ENCODE assay signal across 9 mouse cellular contexts in the genomic region with DNA sequence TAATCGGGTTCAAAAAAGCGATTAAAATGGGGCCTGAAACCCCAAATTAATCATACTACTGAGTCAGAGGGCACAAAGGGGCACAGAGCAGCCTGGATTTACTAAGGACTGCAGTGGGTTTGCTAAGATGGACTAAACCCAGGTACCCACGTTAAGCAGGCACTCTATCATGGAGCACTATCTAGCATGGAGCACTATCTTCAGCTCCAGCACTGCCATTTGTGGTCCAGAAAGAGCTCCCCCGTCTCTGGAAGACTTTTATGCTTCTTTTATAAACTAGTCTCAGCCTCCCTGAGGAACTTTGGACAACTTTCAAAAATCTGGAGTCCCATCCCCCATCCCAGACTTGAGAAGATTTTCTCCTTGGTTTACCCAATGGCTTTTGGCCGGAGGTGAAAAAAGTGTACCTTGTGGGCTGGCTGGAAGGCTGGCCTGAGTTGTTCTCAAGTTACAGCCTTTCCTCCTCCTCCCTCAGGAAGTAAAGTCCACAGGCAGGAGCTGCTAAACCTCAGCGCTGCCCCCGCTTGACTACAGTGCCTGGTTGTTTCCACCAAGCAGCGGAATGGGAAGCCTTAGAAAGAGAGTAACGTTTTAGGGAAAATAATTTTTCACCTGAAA. TPM values are rescaled to one million over a fixed set of nuclear protein-coding genes. Genes with fewer than 3 reads are reported as not detected.
DNase-seq lines count a peak whose midpoint lies in the region; ATAC-seq and TF ChIP-seq lines count a peak whose summit lies in the region.
"Had no signal": no experiment of that assay in that cellular context is flagged by ENCODE, and none has a peak within 500 bp of the region (broad histone marks: within the 10 kb centered on the region; RNA-seq: fewer than 3 reads in every experiment).

A gene (plus strand): TSS at position 467 of the 618 bp plus-strand sequence.

- H3K4me2 ChIP-seq in heart, embryonic 16.5 days (ENCODE audit: low read depth, low read length) = peak within 1 kb of the TSS; percentile 32; the same call in 1 of the 2 replicates
- H3K4me2 ChIP-seq in stomach, postnatal 0 days (replicated peaks; ENCODE audit: low read depth) = 0 out of 2 replicates have a peak within 1 kb of the TSS, but pooled peaks have one; percentile 25

- no peak for TF ChIP-seq EP300 in stomach, postnatal 0 days (optimal IDR thresholded peaks at IDR 0.05)

- WGBS in heart, embryonic 16.5 days = 27% methylated on average over 9 of the region's 9 CpGs
- WGBS in limb, embryonic 10.5 days = 21% methylated on average over 9 of the region's 9 CpGs
- WGBS in stomach, postnatal 0 days = 17% methylated on average over 9 of the region's 9 CpGs

- DNase-seq in gastrocnemius, adult 18-20 months (ENCODE audit: low spot score) = peak; percentile 20
- no peak for DNase-seq in gastrocnemius, postnatal 36 days
- peak; percentile 64 for DNase-seq in ZHBTc4 (ENCODE audit: low read depth, low spot score)
- peak; percentile 68 for DNase-seq in limb, embryonic 10.5 days (ENCODE audit: low spot score)
- peak; percentile 66 for DNase-seq in stomach, postnatal 0 days (ENCODE audit: low spot score)
- no peak for DNase-seq in spleen, postnatal 14 days (ENCODE audit: low spot score in 2 of 2)
- no peak for DNase-seq in layer of hippocampus, postnatal 10 days (ENCODE audit: low spot score in 2 of 2)

- H3K9me3 ChIP-seq in heart, embryonic 16.5 days (replicated peaks; ENCODE audit: control insufficient read depth, low read length) = no peaks in the 10 kb centered on the region
- H3K9me3 ChIP-seq in limb, embryonic 10.5 days (replicated peaks) = no peaks in the 10 kb centered on the region
- no peaks in the 10 kb centered on the region for H3K9me3 ChIP-seq in stomach, postnatal 0 days (ENCODE audit: control insufficient read depth, low read length)

- H3K4me3 ChIP-seq in heart, embryonic 16.5 days (ENCODE audit: low read length) = no peak within 1 kb of the TSS
- H3K4me3 ChIP-seq in limb, embryonic 10.5 days = peak within 1 kb of the TSS; percentile 15; the same call in 1 of the 2 replicates
- no peak within 1 kb of the TSS for H3K4me3 ChIP-seq in stomach, postnatal 0 days (ENCODE audit: low read depth, low read length)
- H3K4me3 ChIP-seq: heart, adult 2 months had no signal

- peak within 1 kb of the TSS; percentile 44; the same call in 1 of the 2 replicates for H3K27ac ChIP-seq in heart, embryonic 16.5 days (ENCODE audit: low read length)
- peak within 1 kb of the TSS; percentile 75; the same call in 1 of the 2 replicates for H3K27ac ChIP-seq in limb, embryonic 10.5 days
- no peak within 1 kb of the TSS for H3K27ac ChIP-seq in stomach, postnatal 0 days (replicated peaks)
- H3K27ac ChIP-seq: heart, adult 2 months had no signal

- no peaks in the 10 kb centered on the region for H3K36me3 ChIP-seq in heart, embryonic 16.5 days (ENCODE audit: control insufficient read depth, insufficient read depth)
- H3K36me3 ChIP-seq in limb, embryonic 10.5 days = 0 out of 2 replicates have a peak, but pooled peaks cover 4% of the 10 kb centered on the region
- H3K36me3 ChIP-seq in stomach, postnatal 0 days (ENCODE audit: control insufficient read depth, insufficient read depth, low read length) = no peaks in the 10 kb centered on the region

- no peak within 1 kb of the TSS for H3K9ac ChIP-seq in heart, embryonic 16.5 days (ENCODE audit: low read length)
- H3K9ac ChIP-seq in stomach, postnatal 0 days (ENCODE audit: low read length) = no peak within 1 kb of the TSS

- no peaks in the 10 kb centered on the region for H3K4me1 ChIP-seq in heart, embryonic 16.5 days (ENCODE audit: control insufficient read depth, insufficient read depth, low read length)
- peaks cover 19% of the 10 kb centered on the region for H3K4me1 ChIP-seq in limb, embryonic 10.5 days
- no peaks in the 10 kb centered on the region for H3K4me1 ChIP-seq in stomach, postnatal 0 days (replicated peaks; ENCODE audit: control insufficient read depth, insufficient read depth)

- peak; percentile 79 for ATAC-seq in heart, embryonic 16.5 days (replicated peaks; ENCODE audit: extremely low read depth, insufficient read depth, low FRiP score)
- ATAC-seq in stomach, postnatal 0 days (ENCODE audit: low FRiP score, low TSS enrichment) = peak; percentile 85

- intact Hi-C loops in gastrocnemius, postnatal 36 days (cut with DNase I) = no loop called here

- H3K27me3 ChIP-seq in heart, embryonic 16.5 days (ENCODE audit: control insufficient read depth, insufficient read depth, low read length) = no peaks in the 10 kb centered on the region
- no peaks in the 10 kb centered on the region for H3K27me3 ChIP-seq in limb, embryonic 10.5 days (ENCODE audit: low read depth, poor library complexity, severe bottlenecking)
- H3K27me3 ChIP-seq in stomach, postnatal 0 days (ENCODE audit: control insufficient read depth, insufficient read depth, low read length) = no peaks in the 10 kb centered on the region

- TF ChIP-seq CTCF in stomach, postnatal 0 days (IDR thresholded peaks at IDR 0.05; ENCODE audit: low read depth) = no peak

RNA-seq across cellular contexts. Expression of the gene that starts here (rescaled TPM):
- under 1 TPM; 0.09 TPM for total RNA-seq in gastrocnemius, adult 18-20 months (2021)
- under 1 TPM; 0.10 to 0.18 TPM for total RNA-seq in gastrocnemius, postnatal 36 days (2021)
- polyA plus RNA-seq in heart, embryonic 16.5 days (2015; fragmentation: Nextera tagmentation; extraction: Ambion mirVana) = 1.0 and 1.2 TPM in 2 replicates
- 1.9 and 4.2 TPM in 2 replicates for polyA plus RNA-seq in limb, embryonic 10.5 days (2016; fragmentation: Nextera tagmentation; extraction: Ambion mirVana)
- polyA plus RNA-seq in stomach, postnatal 0 days (2015; fragmentation: Nextera tagmentation; extraction: Ambion mirVana) = 1.9 and 2.1 TPM in 2 replicates
- 1 to 10 TPM; 2.3 TPM for total RNA-seq in layer of hippocampus, postnatal 10 days (2021)

Comparison
In these comparisons a context has a peak if more than half of its experiments do, and no peak if none do; other contexts are left out.
1. Peak in DNase-seq in gastrocnemius, adult 18-20 months; RNA of the gene not detected or under 1 TPM.
2. DNase-seq: peak in ZHBTc4 (single experiment), limb, embryonic 10.5 days (single experiment) and stomach, postnatal 0 days (single experiment); none in gastrocnemius, postnatal 36 days (0 of 2), spleen, postnatal 14 days (0 of 2) and layer of hippocampus, postnatal 10 days (0 of 2).